Mouse (Mus musculus) lung, postnatal 0 days (tissue): ENCODE results near the gene Lbhd2. TPM values are rescaled to one million over a fixed set of nuclear protein-coding genes. Genes with fewer than 3 reads are reported as not detected.
A peak's percentile ranks its signal among the peaks of the same experiment; 100 is the strongest.

Experiments
- ATAC-seq: fragments of 200-750 bp; cut with Nextera tagmentation; 2 replicates; pipeline ENCODE4 v1.8.0; 2017; ENCODE audit warnings: moderate library complexity
- DNase-seq: peaks from one replicate; pipeline ENCODE4 v3.0.0-alpha.2; 2016; ENCODE audit warnings: low spot score
- H3K27ac ChIP-seq: fragments of 300-500 bp; sonication (generic); 2 replicates; pipeline ENCODE4 v1.5.1; 2014; ENCODE audit warnings: antibody characterized with exemption, mild to moderate bottlenecking, low read length, mixed read lengths
- H3K27me3 ChIP-seq: fragments of 300-500 bp; sonication (generic); replicated peaks from 2 replicates; pipeline ENCODE4 v1.6.1; 2014; ENCODE audit warnings: low read length, mixed read lengths; ENCODE audit not compliant: insufficient read depth
- H3K36me3 ChIP-seq: fragments of 300-500 bp; sonication (generic); 2 replicates; pipeline ENCODE4 v1.6.1; 2014; ENCODE audit warnings: low read length, mixed read lengths; ENCODE audit not compliant: insufficient read depth
- H3K4me1 ChIP-seq: fragments of 300-500 bp; sonication (generic); 2 replicates; pipeline ENCODE4 v1.6.1; 2014; ENCODE audit warnings: antibody characterized with exemption, low read depth, low read length, mixed read lengths; ENCODE audit not compliant: insufficient read depth
- H3K4me2 ChIP-seq: fragments of 300-500 bp; sonication (generic); replicated peaks from 2 replicates; pipeline ENCODE4 v1.6.1; 2014; ENCODE audit warnings: low read depth, mild to moderate bottlenecking, low read length, moderate library complexity, mixed read lengths
- H3K4me3 ChIP-seq: fragments of 300-500 bp; sonication (generic); 2 replicates; pipeline ENCODE4 v1.5.1; 2014; ENCODE audit warnings: low read depth, low read length
- H3K9ac ChIP-seq: fragments of 300-500 bp; sonication (generic); replicated peaks from 2 replicates; pipeline ENCODE4 v1.6.1; 2014; ENCODE audit warnings: low read depth, mild to moderate bottlenecking
- H3K9me3 ChIP-seq: fragments of 300-500 bp; sonication (generic); 2 replicates; pipeline ENCODE4 v1.6.1; 2016; ENCODE audit warnings: low read length, mixed read lengths
- CTCF ChIP-seq: IDR thresholded peaks from 2 replicates; pipeline ENCODE4 v1.5.1; 2016; ENCODE audit warnings: antibody characterized with exemption, mild to moderate bottlenecking
- EP300 ChIP-seq: IDR thresholded peaks from 2 replicates; pipeline ENCODE4 v1.6.1; 2016; ENCODE audit warnings: antibody characterized with exemption, mild to moderate bottlenecking, control low read depth
- WGBS: fragments of 180-500 bp; shearing (Covaris S2); extraction: QIAGEN DNeasy Blood & Tissue Kit; methylation state at CpG from one replicate; pipeline ENCODE4 v1.1.7; 2014; 5-methylcytosine and 5-hydroxymethylcytosine counted together
- polyA plus RNA-seq: library from polyadenylated mRNA; unstranded; fragments of >200 nt; fragmentation: Nextera tagmentation; extraction: Ambion mirVana; gene quantifications from 2 replicates; pipeline ENCODE4 v1.2.1, GENCODE M21; 2015

The Lbhd2 gene
- polyA plus RNA-seq, 1 experiment from 2014 or later = 0.37 TPM

GRCm38 (mm10) chr12:111443921-111444831 lies 37.6 kb downstream of the Lbhd2 start:
- no peak overlapping the region; the same call in 1 of the 2 replicates for H3K4me2 ChIP-seq
- H3K36me3 ChIP-seq = no peaks in the 10 kb centered on the region
- H3K9ac ChIP-seq = no peak overlapping the region
- 52% methylated on average over 10 of the region's 10 CpGs for WGBS
- H3K4me1 ChIP-seq = peaks cover 14% of the 10 kb centered on the region; the same call in 1 of the 2 replicates
- no peaks in the 10 kb centered on the region for H3K9me3 ChIP-seq
- H3K27me3 ChIP-seq = peaks cover 48% of the 10 kb centered on the region
- no peak for ATAC-seq
- peak; percentile 53 for DNase-seq
- H3K27ac ChIP-seq = no peak overlapping the region
- H3K4me3 ChIP-seq = peak overlapping the region; percentile 34; the same call in 1 of the 2 replicates
- TF ChIP-seq CTCF (no peak), EP300 (no peak)

GRCm38 (mm10) chr12:111445161-111445889 lies 38.7 kb downstream of the Lbhd2 start:
- H3K4me2 ChIP-seq = peak overlapping the region; percentile 29; the same call in 1 of the 2 replicates
- WGBS = 13% methylated on average over 50 of the region's 52 CpGs
- no peak overlapping the region for H3K9ac ChIP-seq
- TF ChIP-seq CTCF (no peak), EP300 (no peak)
- ATAC-seq = no peak
- no peak overlapping the region for H3K27ac ChIP-seq
- no peaks in the 10 kb centered on the region for H3K9me3 ChIP-seq
- H3K4me3 ChIP-seq = no peak overlapping the region
- DNase-seq = peak; percentile 7
- H3K27me3 ChIP-seq = peaks cover 48% of the 10 kb centered on the region
- no peaks in the 10 kb centered on the region for H3K36me3 ChIP-seq
- peaks cover 14% of the 10 kb centered on the region; the same call in 1 of the 2 replicates for H3K4me1 ChIP-seq

- Histone ChIP-seq H3K9me3 (no peaks in the 10 kb centered on the region), H3K27me3 (peaks cover 48% of the 10 kb centered on the region), H3K36me3 (no peaks in the 10 kb centered on the region), H3K27ac (no peak overlapping the region), H3K4me2 (peak overlapping the region; percentile 29; the same call in 1 of the 2 replicates), H3K4me3 (no peak overlapping the region), H3K4me1 (peaks cover 14% of the 10 kb centered on the region; the same call in 1 of the 2 replicates), H3K9ac (no peak overlapping the region)
- WGBS = 26% methylated on average over 25 of the region's 27 CpGs
- ATAC-seq = no peak
- peak; percentile 4 for DNase-seq
- no peak for TF ChIP-seq EP300
- no peak for TF ChIP-seq CTCF
These were observed 39.4 kb downstream of the Lbhd2 start for GRCm38 (mm10) chr12:111445890-111446613.

- Histone ChIP-seq H3K9ac (no peak overlapping the region), H3K27ac (no peak overlapping the region), H3K4me1 (peaks cover 14% of the 10 kb centered on the region; the same call in 1 of the 2 replicates), H3K4me2 (no peak overlapping the region), H3K36me3 (no peaks in the 10 kb centered on the region), H3K9me3 (no peaks in the 10 kb centered on the region), H3K4me3 (no peak overlapping the region), H3K27me3 (peaks cover 48% of the 10 kb centered on the region)
- WGBS = 55% methylated on average over 5 of the region's 5 CpGs
- ATAC-seq (no peak), DNase-seq (no peak)
- TF ChIP-seq CTCF (no peak), EP300 (no peak)
These were observed 40.1 kb downstream of the Lbhd2 start for GRCm38 (mm10) chr12:111446745-111447144.

- no peak overlapping the region for H3K9ac ChIP-seq
- DNase-seq = no peak
- 39% methylated on average over 9 of the region's 9 CpGs for WGBS
These were observed 40.7 kb downstream of the Lbhd2 start for GRCm38 (mm10) chr12:111447350-111447749.

More at GRCm38 (mm10) chr12:111447350-111447749, 40.7 kb downstream of the Lbhd2 start:
- Histone ChIP-seq H3K4me2 (no peak overlapping the region), H3K4me1 (peaks cover 8% of the 10 kb centered on the region; the same call in 1 of the 2 replicates), H3K27ac (no peak overlapping the region), H3K36me3 (no peaks in the 10 kb centered on the region), H3K27me3 (peaks cover 48% of the 10 kb centered on the region), H3K9me3 (no peaks in the 10 kb centered on the region), H3K4me3 (no peak overlapping the region)
- no peak for ATAC-seq
- TF ChIP-seq EP300 = no peak
- no peak for TF ChIP-seq CTCF
